ENCODE assay signal across 8 mouse cellular contexts in genomic region chr11:29861750-29862397, GRCm38 (mm10). TPM values are rescaled to one million over a fixed set of nuclear protein-coding genes. Genes with fewer than 3 reads are reported as not detected.
DNase-seq lines count a peak whose midpoint lies in the region; ATAC-seq lines count a peak whose summit lies in the region.

No protein-coding gene starts in this region.

- 47% methylated on average over 2 of the region's 2 CpGs for WGBS in kidney, embryonic 15.5 days
- WGBS in limb, embryonic 11.5 days: 50% methylated on average over 2 of the region's 2 CpGs

- peak; percentile 38 for DNase-seq in kidney, adult 9 months
- DNase-seq in MN1 (ENCODE audit: low spot score): peak; percentile 78
- peak; percentile 42 for DNase-seq in cerebellum, adult 8-10 months
- DNase-seq in frontal cortex, postnatal 36 days (ENCODE audit: low spot score in 2 of 2): peak; percentile 39 to 56
- peak; percentile 60 for DNase-seq in limb, embryonic 11.5 days (ENCODE audit: low spot score)
- peak; percentile 32 for DNase-seq in neural tube, embryonic 10.5 days (ENCODE audit: extremely low spot score, low spot score)
- no peak for DNase-seq in ovary, adult 18-20 months (ENCODE audit: low spot score)

- H3K4me1 ChIP-seq in kidney, embryonic 15.5 days: no peaks in the 10 kb centered on the region
- H3K4me1 ChIP-seq in limb, embryonic 11.5 days (ENCODE audit: control insufficient read depth, insufficient read depth, low read length): no peaks in the 10 kb centered on the region

- no peaks in the 10 kb centered on the region for H3K27me3 ChIP-seq in kidney, embryonic 15.5 days
- H3K27me3 ChIP-seq in limb, embryonic 11.5 days (ENCODE audit: control insufficient read depth, insufficient read depth, low read length): no peaks in the 10 kb centered on the region

- no peak overlapping the region for H3K9ac ChIP-seq in kidney, embryonic 15.5 days
- H3K9ac ChIP-seq in limb, embryonic 11.5 days (ENCODE audit: low read length): no peak overlapping the region

- H3K36me3 ChIP-seq in kidney, embryonic 15.5 days: no peaks in the 10 kb centered on the region
- H3K36me3 ChIP-seq in limb, embryonic 11.5 days (ENCODE audit: control insufficient read depth, insufficient read depth, low read length): no peaks in the 10 kb centered on the region

- no peaks in the 10 kb centered on the region for H3K9me3 ChIP-seq in kidney, embryonic 15.5 days (replicated peaks)
- no peaks in the 10 kb centered on the region for H3K9me3 ChIP-seq in limb, embryonic 11.5 days (ENCODE audit: control insufficient read depth, low read length)

- H3K27ac ChIP-seq in kidney, embryonic 15.5 days: no peak overlapping the region
- no peak overlapping the region for H3K27ac ChIP-seq in limb, embryonic 11.5 days (replicated peaks; ENCODE audit: low read depth, low read length)

- H3K4me3 ChIP-seq in kidney, embryonic 15.5 days (replicated peaks): no peak overlapping the region
- no peak overlapping the region for H3K4me3 ChIP-seq in limb, embryonic 11.5 days (ENCODE audit: low read depth, low read length)

- no peak for ATAC-seq in kidney, embryonic 15.5 days (replicated peaks; ENCODE audit: low FRiP score)
- ATAC-seq in limb, embryonic 11.5 days (ENCODE audit: insufficient number of reproducible peaks, low FRiP score, low TSS enrichment, low read depth): no peak

- H3K4me2 ChIP-seq in kidney, embryonic 15.5 days: no peak overlapping the region
- no peak overlapping the region for H3K4me2 ChIP-seq in limb, embryonic 11.5 days (ENCODE audit: low read depth, severe bottlenecking)

RNA-seq across cellular contexts. Expression of gene 4931440F15Rik, which starts 36.4 kb away (rescaled TPM):
- polyA plus RNA-seq in kidney, embryonic 15.5 days (2015; fragmentation: Nextera tagmentation; extraction: Ambion mirVana): 0.10 TPM in 2 replicates
- polyA plus RNA-seq in limb, embryonic 11.5 days (2014; fragmentation: Nextera tagmentation; extraction: Ambion mirVana): 0.07 TPM in 1 of 2 replicates, not detected in the other
